Mouse (Mus musculus): ENCODE results near the gene Supt16.

DNA sequence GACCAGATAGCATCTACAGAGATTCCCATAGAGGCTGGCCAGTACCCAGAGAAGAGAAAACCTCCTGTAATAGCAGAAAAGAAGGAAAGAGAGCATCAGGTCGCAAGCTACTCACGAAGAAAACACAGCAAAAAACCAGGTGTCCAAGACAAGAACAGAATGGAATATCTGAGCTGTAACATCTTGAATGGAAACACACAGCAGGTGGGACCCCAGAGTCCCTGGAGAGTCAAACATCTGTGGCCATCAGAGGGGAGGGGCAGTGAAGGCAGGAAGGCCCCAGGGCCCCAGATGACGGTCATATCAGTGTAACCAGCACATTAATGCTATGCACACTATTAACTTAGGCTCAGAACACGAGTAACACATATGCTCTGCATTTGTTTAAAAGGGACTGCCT lies 47.3 kb downstream of the Supt16 start:
- TF ChIP-seq GATA1 (IDR thresholded peaks at IDR 0.05; ENCODE audit: borderline replicate concordance, low read length): no peak
- no peak for TF ChIP-seq FLI1 (IDR thresholded peaks at IDR 0.05; ENCODE audit: low read length)
